Mouse (Mus musculus): Measurements from ENCODE around the gene Bcor.

Bcor gene

GRCm38 (mm10) chrX:12127106-12127670 lies 33.0 kb downstream of the Bcor start:
- no peak for DNase-seq (ENCODE audit: low spot score in 2 of 2)

GRCm38 (mm10) chrX:12126408-12127105 lies 33.6 kb downstream of the Bcor start:
- DNase-seq (ENCODE audit: low spot score in 2 of 2) = no peak

- DNase-seq (ENCODE audit: low spot score in 2 of 2) = no peak
These were observed 35.6 kb downstream of the Bcor start for GRCm38 (mm10) chrX:12124571-12124970.

GRCm38 (mm10) chrX:12123687-12124087 lies 36.5 kb downstream of the Bcor start:
- DNase-seq (ENCODE audit: low spot score in 2 of 2) = no peak

- DNase-seq (ENCODE audit: low spot score in 2 of 2) = peak in 1 of 2 experiments; percentile 46
These were observed 37.4 kb downstream of the Bcor start for GRCm38 (mm10) chrX:12122594-12123331.

GRCm38 (mm10) chrX:12119476-12119875 lies 40.7 kb downstream of the Bcor start:
- no peak for DNase-seq (ENCODE audit: low spot score in 2 of 2)

- DNase-seq (ENCODE audit: low spot score in 2 of 2) = no peak
These were observed 44.0 kb downstream of the Bcor start for GRCm38 (mm10) chrX:12116128-12116527.

- no peak for DNase-seq (ENCODE audit: low spot score in 2 of 2)
These were observed 48.0 kb downstream of the Bcor start for GRCm38 (mm10) chrX:12112166-12112565.

GRCm38 (mm10) chrX:12110518-12110917 lies 49.6 kb downstream of the Bcor start:
- DNase-seq (ENCODE audit: low spot score in 2 of 2) = no peak

GRCm38 (mm10) chrX:12105358-12105757 lies 54.8 kb downstream of the Bcor start:
- DNase-seq (ENCODE audit: low spot score in 2 of 2) = no peak

GRCm38 (mm10) chrX:12096783-12097526 lies 63.2 kb downstream of the Bcor start:
- no peak for DNase-seq (ENCODE audit: low spot score in 2 of 2)

GRCm38 (mm10) chrX:12093371-12093770 lies 66.8 kb downstream of the Bcor start:
- no peak for DNase-seq (ENCODE audit: low spot score in 2 of 2)

GRCm38 (mm10) chrX:12091431-12092061 lies 68.6 kb downstream of the Bcor start:
- peak in 1 of 2 experiments; percentile 26 for DNase-seq (ENCODE audit: low spot score in 2 of 2)

- peak in 1 of 2 experiments; percentile 61 for DNase-seq (ENCODE audit: low spot score in 2 of 2)
These were observed 69.2 kb downstream of the Bcor start for GRCm38 (mm10) chrX:12090871-12091404.

GRCm38 (mm10) chrX:12090151-12090870 lies 69.8 kb downstream of the Bcor start:
- peak in 1 of 2 experiments; percentile 19 for DNase-seq (ENCODE audit: low spot score in 2 of 2)

GRCm38 (mm10) chrX:12089353-12090081 lies 70.6 kb downstream of the Bcor start:
- DNase-seq (ENCODE audit: low spot score in 2 of 2) = peak in 1 of 2 experiments; percentile 31

GRCm38 (mm10) chrX:12089027-12089340 lies 71.2 kb downstream of the Bcor start:
- DNase-seq (ENCODE audit: low spot score in 2 of 2) = no peak

- DNase-seq (ENCODE audit: low spot score in 2 of 2) = peak in 1 of 2 experiments; percentile 53
These were observed 71.7 kb downstream of the Bcor start for GRCm38 (mm10) chrX:12088301-12089026.

All from cerebellum, postnatal 4 days (tissue).